9 mouse cellular contexts compared by ENCODE assay signal in genomic region chr16:92103572-92104331, GRCm38 (mm10). TPM values are rescaled to one million over a fixed set of nuclear protein-coding genes. Genes with fewer than 3 reads are reported as not detected.
DNase-seq lines count a peak whose midpoint lies in the region; ATAC-seq lines count a peak whose summit lies in the region.
"Had no signal": no experiment of that assay in that cellular context is flagged by ENCODE, and none has a peak within 500 bp of the region (broad histone marks: within the 10 kb centered on the region; RNA-seq: fewer than 3 reads in every experiment).

No protein-coding gene starts in this region.

- DNase-seq in adrenal gland, postnatal 14 days = peak; percentile 68
- DNase-seq in midbrain, embryonic 10.5 days (ENCODE audit: low spot score) = peak; percentile 44
- DNase-seq in left cerebral cortex, adult 9 months (ENCODE audit: low spot score in 2 of 2) = no peak
- no peak for DNase-seq in adipocyte (ENCODE audit: low spot score)

- WGBS in forebrain, embryonic 12.5 days = 31% methylated on average over 9 of the region's 9 CpGs
- WGBS in forebrain, embryonic 13.5 days = 21% methylated on average over 9 of the region's 9 CpGs
- WGBS in hindbrain, embryonic 12.5 days = 22% methylated on average over 9 of the region's 9 CpGs
- WGBS in midbrain, embryonic 10.5 days = 27% methylated on average over 9 of the region's 9 CpGs

- H3K27me3 ChIP-seq in forebrain, embryonic 12.5 days = no peaks in the 10 kb centered on the region
- H3K27me3 ChIP-seq in forebrain, embryonic 13.5 days = no peaks in the 10 kb centered on the region
- no peaks in the 10 kb centered on the region for H3K27me3 ChIP-seq in hindbrain, embryonic 12.5 days
- no peaks in the 10 kb centered on the region for H3K27me3 ChIP-seq in midbrain, embryonic 10.5 days (ENCODE audit: low read depth, poor library complexity, severe bottlenecking)

- H3K9ac ChIP-seq in forebrain, embryonic 12.5 days = no peak overlapping the region
- H3K9ac ChIP-seq in forebrain, embryonic 13.5 days = no peak overlapping the region
- H3K9ac ChIP-seq in hindbrain, embryonic 12.5 days = no peak overlapping the region; the same call in 1 of the 2 replicates

- no peak overlapping the region for H3K4me2 ChIP-seq in forebrain, embryonic 12.5 days
- H3K4me2 ChIP-seq in forebrain, embryonic 13.5 days = no peak overlapping the region
- H3K4me2 ChIP-seq in hindbrain, embryonic 12.5 days (replicated peaks) = no peak overlapping the region

- H3K4me1 ChIP-seq in forebrain, embryonic 12.5 days = peaks cover 24% of the 10 kb centered on the region
- H3K4me1 ChIP-seq in forebrain, embryonic 13.5 days = peaks cover 9% of the 10 kb centered on the region
- peaks cover 15% of the 10 kb centered on the region for H3K4me1 ChIP-seq in hindbrain, embryonic 12.5 days
- peaks cover 44% of the 10 kb centered on the region for H3K4me1 ChIP-seq in midbrain, embryonic 10.5 days

- no peak overlapping the region for H3K4me3 ChIP-seq in forebrain, embryonic 12.5 days (replicated peaks)
- no peak overlapping the region for H3K4me3 ChIP-seq in forebrain, embryonic 13.5 days
- no peak overlapping the region for H3K4me3 ChIP-seq in hindbrain, embryonic 12.5 days
- no peak overlapping the region for H3K4me3 ChIP-seq in midbrain, embryonic 10.5 days

- peaks cover 15% of the 10 kb centered on the region for H3K36me3 ChIP-seq in forebrain, embryonic 12.5 days (replicated peaks)
- peaks cover 24% of the 10 kb centered on the region for H3K36me3 ChIP-seq in forebrain, embryonic 13.5 days (ENCODE audit: poor library complexity, severe bottlenecking)
- H3K36me3 ChIP-seq in hindbrain, embryonic 12.5 days = peaks cover 6% of the 10 kb centered on the region
- peaks cover 29% of the 10 kb centered on the region for H3K36me3 ChIP-seq in midbrain, embryonic 10.5 days

- H3K27ac ChIP-seq in forebrain, embryonic 12.5 days = 0 out of 2 replicates have a peak overlapping the region, but pooled peaks have one; percentile 36
- no peak overlapping the region for H3K27ac ChIP-seq in forebrain, embryonic 13.5 days
- peak overlapping the region; percentile 55; the same call in 1 of the 2 replicates for H3K27ac ChIP-seq in hindbrain, embryonic 12.5 days
- H3K27ac ChIP-seq in midbrain, embryonic 10.5 days (replicated peaks) = peak overlapping the region; percentile 69

- no peaks in the 10 kb centered on the region for H3K9me3 ChIP-seq in forebrain, embryonic 12.5 days
- no peaks in the 10 kb centered on the region for H3K9me3 ChIP-seq in forebrain, embryonic 13.5 days (replicated peaks)
- no peaks in the 10 kb centered on the region for H3K9me3 ChIP-seq in hindbrain, embryonic 12.5 days (replicated peaks)
- no peaks in the 10 kb centered on the region for H3K9me3 ChIP-seq in midbrain, embryonic 10.5 days (replicated peaks)

- 0 out of 2 replicates have a peak, but pooled peaks have one; percentile 9 for ATAC-seq in forebrain, embryonic 12.5 days (ENCODE audit: low FRiP score)
- no peak for ATAC-seq in forebrain, embryonic 13.5 days
- peak; percentile 61; the same call in 1 of the 2 replicates for ATAC-seq in hindbrain, embryonic 12.5 days (ENCODE audit: low FRiP score)
- ATAC-seq in erythroblast, adult 5-6 weeks (replicated peaks; ENCODE audit: low FRiP score, poor library complexity, severe bottlenecking) = no peak

RNA-seq across cellular contexts. Expression of gene Slc5a3, which starts 45.6 kb away (rescaled TPM):
- 14.0 TPM in 2 replicates for polyA plus RNA-seq in forebrain, embryonic 12.5 days (2016; fragmentation: Nextera tagmentation; extraction: Ambion mirVana)
- polyA plus RNA-seq in forebrain, embryonic 13.5 days (2015; fragmentation: Nextera tagmentation; extraction: Ambion mirVana) = 8.6 and 11.5 TPM in 2 replicates
- total RNA-seq in adrenal gland, postnatal 14 days (2021) = 20.9 and 25.4 TPM in 2 replicates
- polyA plus RNA-seq in hindbrain, embryonic 12.5 days (2016; fragmentation: Nextera tagmentation; extraction: Ambion mirVana) = 20.3 and 20.6 TPM in 2 replicates
- 10.0 and 10.5 TPM in 2 replicates for polyA plus RNA-seq in midbrain, embryonic 10.5 days (2016; fragmentation: Nextera tagmentation; extraction: Ambion mirVana)
- total RNA-seq in erythroblast, adult 5-6 weeks (2015; ENCODE audit: low replicate concordance) = under 0.01 and 0.21 TPM in 2 replicates
- total RNA-seq in erythroblast, adult 5-6 weeks (2017; ENCODE audit: low replicate concordance) = 0.28 and 0.43 TPM in 2 replicates

RNA-seq across cellular contexts. Expression of gene Gm49711, which starts 45.6 kb away (rescaled TPM):
- polyA plus RNA-seq in forebrain, embryonic 12.5 days (2016; fragmentation: Nextera tagmentation; extraction: Ambion mirVana) = 0.29 TPM in 1 of 2 replicates, not detected in the other
- 0.18 and 0.21 TPM in 2 replicates for polyA plus RNA-seq in forebrain, embryonic 13.5 days (2015; fragmentation: Nextera tagmentation; extraction: Ambion mirVana)
- total RNA-seq in adrenal gland, postnatal 14 days (2021) = not detected in 2 replicates
- 0.26 and 0.65 TPM in 2 replicates for polyA plus RNA-seq in hindbrain, embryonic 12.5 days (2016; fragmentation: Nextera tagmentation; extraction: Ambion mirVana)
- polyA plus RNA-seq in midbrain, embryonic 10.5 days (2016; fragmentation: Nextera tagmentation; extraction: Ambion mirVana) = 0.11 TPM in 1 of 2 replicates, not detected in the other
- total RNA-seq in erythroblast, adult 5-6 weeks (2015; ENCODE audit: low replicate concordance) = not detected in 2 replicates
- total RNA-seq in erythroblast, adult 5-6 weeks (2017; ENCODE audit: low replicate concordance) = not detected in 2 replicates
- total RNA-seq: MEL had no signal

RNA-seq across cellular contexts. Expression of gene Mrps6, which starts 45.7 kb away (rescaled TPM):
- polyA plus RNA-seq in forebrain, embryonic 12.5 days (2016; fragmentation: Nextera tagmentation; extraction: Ambion mirVana) = 124 and 133 TPM in 2 replicates
- polyA plus RNA-seq in forebrain, embryonic 13.5 days (2015; fragmentation: Nextera tagmentation; extraction: Ambion mirVana) = 143 and 159 TPM in 2 replicates
- total RNA-seq in adrenal gland, postnatal 14 days (2021) = 79.7 and 82.5 TPM in 2 replicates
- 139 and 142 TPM in 2 replicates for polyA plus RNA-seq in hindbrain, embryonic 12.5 days (2016; fragmentation: Nextera tagmentation; extraction: Ambion mirVana)
- polyA plus RNA-seq in midbrain, embryonic 10.5 days (2016; fragmentation: Nextera tagmentation; extraction: Ambion mirVana) = 123 and 133 TPM in 2 replicates
- total RNA-seq in erythroblast, adult 5-6 weeks (2015; ENCODE audit: low replicate concordance) = not detected in 2 replicates
- total RNA-seq in erythroblast, adult 5-6 weeks (2017; ENCODE audit: low replicate concordance) = 2.4 and 5.5 TPM in 2 replicates

Comparison
In these comparisons a context has a peak if more than half of its experiments do, and no peak if none do; other contexts are left out.
1. ATAC-seq: peak in forebrain, embryonic 12.5 days (single experiment) and hindbrain, embryonic 12.5 days (single experiment); none in forebrain, embryonic 13.5 days (single experiment) and erythroblast, adult 5-6 weeks (single experiment).
2. DNase-seq: peak in adrenal gland, postnatal 14 days (single experiment) and midbrain, embryonic 10.5 days (single experiment); none in left cerebral cortex, adult 9 months (0 of 2) and adipocyte (single experiment).